Mouse (Mus musculus) forelimb bud, embryonic 11.5 days (tissue): Measurements from ENCODE around the gene Pitx1.

Experiments used
- DNase-seq: peaks from one replicate; pipeline ENCODE4 v3.0.0-alpha.2; 2012; ENCODE audit warnings: low read depth, low spot score

The Pitx1 gene

DNA sequence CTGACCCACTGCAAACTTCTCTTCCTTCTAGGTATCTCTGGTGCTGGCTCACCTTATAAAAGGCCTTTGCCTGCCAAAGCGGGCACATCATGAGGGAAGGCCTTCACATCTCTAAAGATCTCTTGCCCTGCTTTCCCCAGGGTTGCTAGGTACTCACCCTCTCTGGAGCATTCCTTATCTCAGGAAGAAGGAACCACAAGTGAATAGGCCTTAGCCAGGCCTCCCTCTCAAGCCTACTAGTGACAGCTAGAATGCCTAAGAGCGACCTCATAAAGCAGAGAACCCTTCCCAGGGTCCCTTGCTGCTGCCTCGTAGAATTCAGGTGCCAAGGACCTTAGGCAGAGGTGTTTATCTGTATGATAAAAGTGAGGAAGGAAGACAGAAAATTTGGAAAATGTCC, 51.7 kb downstream of the Pitx1 start, which contains the start of gene Catsper3:
TSS of gene Catsper3 (plus strand) at position 301 of the 400 bp plus-strand sequence.
- no peak for DNase-seq

- peak; percentile 37 for DNase-seq
Observed at GRCm38 (mm10) chr13:55775056-55775455, 60.9 kb downstream of the Pitx1 start.
